Mouse (Mus musculus): Measurements from ENCODE around the gene Fxyd4. TPM values are rescaled to one million over a fixed set of nuclear protein-coding genes. Genes with fewer than 3 reads are reported as not detected.
A peak's percentile ranks its signal among the peaks of the same experiment; 100 is the strongest.

The Fxyd4 gene
- polyA plus RNA-seq, 1 experiment from 2014 or later = 77.7 TPM

DNA sequence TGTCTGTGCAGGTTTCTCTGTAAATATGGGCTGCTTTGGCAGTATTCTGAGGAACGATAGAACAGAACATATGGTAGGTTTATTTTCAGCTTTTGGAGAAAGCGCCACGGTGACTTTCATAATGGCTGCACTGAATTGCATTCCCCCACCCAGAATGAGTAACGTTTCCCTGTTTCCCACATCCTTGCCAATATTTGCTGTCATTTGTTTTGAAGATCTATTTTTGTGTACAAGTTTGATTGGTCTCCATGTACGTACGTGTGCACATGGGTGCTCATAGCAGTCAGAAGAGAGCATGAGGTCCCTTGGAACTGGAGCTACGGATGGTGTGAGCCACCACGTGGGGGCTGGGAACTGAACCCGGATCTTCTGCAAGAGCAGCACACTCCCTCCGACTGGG, 1.5 kb upstream of the Fxyd4 start:
- ATAC-seq (ENCODE audit: low FRiP score, low TSS enrichment) = no peak
- H3K36me3 ChIP-seq (ENCODE audit: control insufficient read depth, insufficient read depth, low read length) = no peaks in the 10 kb centered on the region
- no peak overlapping the region for H3K4me3 ChIP-seq (ENCODE audit: low read length)
- H3K27ac ChIP-seq (ENCODE audit: low read depth, low read length) = no peak overlapping the region
- H3K4me2 ChIP-seq (replicated peaks; ENCODE audit: low read depth, low read length) = no peak overlapping the region
- H3K9me3 ChIP-seq (ENCODE audit: control insufficient read depth, low read length) = no peaks in the 10 kb centered on the region
- no peaks in the 10 kb centered on the region for H3K27me3 ChIP-seq (ENCODE audit: control insufficient read depth, insufficient read depth, low read length)
- H3K9ac ChIP-seq (ENCODE audit: low read depth, low read length) = no peak overlapping the region
- 85% methylated on average over 10 of the region's 10 CpGs for WGBS
- H3K4me1 ChIP-seq (ENCODE audit: control insufficient read depth, insufficient read depth, low read length) = no peaks in the 10 kb centered on the region

DNA sequence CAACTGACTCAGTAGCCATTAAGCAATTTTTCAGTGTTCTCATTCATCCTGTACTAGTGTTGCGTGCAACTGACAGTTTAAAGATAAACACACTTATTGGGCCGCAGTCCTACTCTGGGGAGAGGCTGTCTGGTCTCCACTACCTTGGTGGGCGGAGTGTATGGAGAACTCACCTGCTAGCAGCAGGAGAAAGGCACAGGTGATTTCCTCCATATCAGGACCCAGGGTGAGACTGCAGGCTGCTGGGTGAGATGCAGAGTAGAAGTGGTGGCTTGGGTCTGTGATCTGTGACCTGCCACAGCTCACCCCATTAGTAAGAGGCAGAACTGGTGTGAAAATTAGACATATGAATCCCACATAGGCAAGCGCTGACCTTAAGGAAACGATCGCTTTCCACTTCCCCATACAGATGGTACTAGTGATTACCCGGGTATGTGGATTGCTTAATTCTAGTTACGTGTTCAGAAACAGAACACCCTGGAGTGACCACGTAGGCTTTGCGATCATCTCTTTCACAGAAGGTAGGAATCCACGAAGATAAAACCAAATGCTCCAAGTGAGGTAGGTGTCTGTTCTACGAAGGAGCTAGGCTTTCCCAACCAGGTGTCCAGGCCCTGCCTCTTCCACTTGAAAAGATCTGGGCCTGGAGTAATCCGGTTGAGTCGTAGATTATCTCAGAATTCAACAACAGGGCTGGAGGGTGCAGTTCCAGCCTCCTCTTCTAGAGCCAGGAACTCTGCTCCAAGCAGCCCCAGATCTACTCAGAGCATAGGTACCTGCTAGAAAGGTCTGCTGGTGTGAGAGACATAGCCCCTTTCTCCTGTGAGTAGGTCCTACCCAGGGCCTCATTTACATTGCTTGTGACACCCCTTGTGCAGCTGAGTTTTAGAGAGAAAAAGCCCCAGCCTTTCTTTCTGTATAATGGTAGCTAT, 1.5 kb downstream of the Fxyd4 start:
- no peak overlapping the region for H3K4me3 ChIP-seq (ENCODE audit: low read length)
- H3K9ac ChIP-seq (ENCODE audit: low read depth, low read length) = no peak overlapping the region

DNA sequence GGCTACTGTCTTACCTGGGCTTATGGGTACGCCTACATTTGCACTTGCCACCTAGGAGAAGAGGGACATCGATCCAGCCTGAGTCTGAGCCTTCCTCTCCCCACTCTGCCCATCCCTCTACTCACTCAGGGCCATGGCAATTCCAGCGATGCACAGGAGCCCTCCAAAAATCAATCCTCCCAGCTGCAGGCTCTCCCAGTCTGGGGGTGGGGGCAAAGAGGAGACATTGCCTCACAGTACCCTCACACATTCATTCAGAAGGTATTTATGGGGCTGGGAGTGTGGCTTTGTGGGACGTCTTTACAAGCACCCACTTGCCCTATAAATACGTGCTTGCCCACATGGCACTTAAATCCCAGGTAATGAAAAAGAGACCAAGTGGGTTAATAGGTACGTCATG, 3.2 kb downstream of the Fxyd4 start:
- no peaks in the 10 kb centered on the region for H3K9me3 ChIP-seq (ENCODE audit: control insufficient read depth, low read length)
- H3K27ac ChIP-seq (ENCODE audit: low read depth, low read length) = no peak overlapping the region
- peaks cover 12% of the 10 kb centered on the region; the same call in 1 of the 2 replicates for H3K36me3 ChIP-seq (ENCODE audit: control insufficient read depth, insufficient read depth, low read length)
- WGBS = 80% methylated on average over 6 of the region's 6 CpGs
- H3K4me1 ChIP-seq (ENCODE audit: control insufficient read depth, insufficient read depth, low read length) = no peaks in the 10 kb centered on the region
- no peak overlapping the region for H3K4me3 ChIP-seq (ENCODE audit: low read length)
- H3K9ac ChIP-seq (ENCODE audit: low read depth, low read length) = no peak overlapping the region
- no peak for ATAC-seq (ENCODE audit: low FRiP score, low TSS enrichment)
- no peak overlapping the region for H3K4me2 ChIP-seq (replicated peaks; ENCODE audit: low read depth, low read length)
- H3K27me3 ChIP-seq (ENCODE audit: control insufficient read depth, insufficient read depth, low read length) = no peaks in the 10 kb centered on the region

More for the DNA sequence above, 1.5 kb downstream of the Fxyd4 start:
- Histone ChIP-seq H3K27ac (ENCODE audit: low read depth, low read length) (no peak overlapping the region), H3K27me3 (ENCODE audit: control insufficient read depth, insufficient read depth, low read length) (no peaks in the 10 kb centered on the region), H3K4me2 (replicated peaks; ENCODE audit: low read depth, low read length) (0 out of 2 replicates have a peak overlapping the region, but pooled peaks have one; percentile 8), H3K4me1 (ENCODE audit: control insufficient read depth, insufficient read depth, low read length) (no peaks in the 10 kb centered on the region), H3K9me3 (ENCODE audit: control insufficient read depth, low read length) (no peaks in the 10 kb centered on the region), H3K36me3 (ENCODE audit: control insufficient read depth, insufficient read depth, low read length) (no peaks in the 10 kb centered on the region)
- no peak for ATAC-seq (ENCODE audit: low FRiP score, low TSS enrichment)
- WGBS = 87% methylated on average over 14 of the region's 14 CpGs

DNA sequence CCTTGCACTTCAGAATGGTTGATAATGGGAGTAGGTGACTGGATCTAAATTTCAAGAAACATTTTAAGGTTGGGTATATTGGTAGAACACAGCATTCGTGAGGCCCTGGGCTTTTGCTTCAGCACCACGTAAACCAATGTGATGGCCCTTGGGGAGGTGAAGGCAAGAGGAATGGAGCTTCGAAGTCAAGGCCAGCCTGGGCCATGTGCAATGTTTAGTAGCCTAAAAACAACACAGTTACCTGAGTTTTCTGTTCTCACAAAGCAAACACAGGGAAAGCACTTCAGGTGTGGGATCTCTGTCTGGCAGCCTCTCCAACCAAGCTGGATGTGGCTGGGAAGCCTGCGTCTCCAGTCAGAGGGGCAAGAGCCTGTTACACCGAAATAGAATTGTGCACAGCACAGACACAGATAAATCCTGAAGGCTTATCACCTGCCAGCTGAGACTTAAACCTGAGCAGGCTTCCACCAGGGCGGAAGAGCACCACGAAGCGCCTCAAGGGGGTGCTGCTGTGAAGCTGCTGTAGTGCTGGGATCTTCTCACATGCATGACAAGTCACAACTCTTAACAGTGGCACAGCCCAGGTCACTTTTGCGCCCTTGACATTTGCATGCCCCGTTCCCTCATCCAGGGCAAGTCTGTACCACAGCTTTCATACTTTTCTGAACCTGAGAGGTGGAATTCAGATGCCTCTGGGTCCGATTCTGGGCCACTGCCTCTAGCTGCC, 5.0 kb downstream of the Fxyd4 start:
- peaks cover 28% of the 10 kb centered on the region for H3K36me3 ChIP-seq (ENCODE audit: control insufficient read depth, insufficient read depth, low read length)
- peak; percentile 41; the same call in 1 of the 2 replicates for ATAC-seq (ENCODE audit: low FRiP score, low TSS enrichment)
- H3K27ac ChIP-seq (ENCODE audit: low read depth, low read length) = no peak overlapping the region
- no peaks in the 10 kb centered on the region for H3K4me1 ChIP-seq (ENCODE audit: control insufficient read depth, insufficient read depth, low read length)
- H3K27me3 ChIP-seq (ENCODE audit: control insufficient read depth, insufficient read depth, low read length) = no peaks in the 10 kb centered on the region
- H3K4me3 ChIP-seq (ENCODE audit: low read length) = no peak overlapping the region
- H3K9ac ChIP-seq (ENCODE audit: low read depth, low read length) = no peak overlapping the region
- 52% methylated on average over 11 of the region's 11 CpGs for WGBS
- H3K9me3 ChIP-seq (ENCODE audit: control insufficient read depth, low read length) = no peaks in the 10 kb centered on the region
- no peak overlapping the region for H3K4me2 ChIP-seq (replicated peaks; ENCODE audit: low read depth, low read length)

DNA sequence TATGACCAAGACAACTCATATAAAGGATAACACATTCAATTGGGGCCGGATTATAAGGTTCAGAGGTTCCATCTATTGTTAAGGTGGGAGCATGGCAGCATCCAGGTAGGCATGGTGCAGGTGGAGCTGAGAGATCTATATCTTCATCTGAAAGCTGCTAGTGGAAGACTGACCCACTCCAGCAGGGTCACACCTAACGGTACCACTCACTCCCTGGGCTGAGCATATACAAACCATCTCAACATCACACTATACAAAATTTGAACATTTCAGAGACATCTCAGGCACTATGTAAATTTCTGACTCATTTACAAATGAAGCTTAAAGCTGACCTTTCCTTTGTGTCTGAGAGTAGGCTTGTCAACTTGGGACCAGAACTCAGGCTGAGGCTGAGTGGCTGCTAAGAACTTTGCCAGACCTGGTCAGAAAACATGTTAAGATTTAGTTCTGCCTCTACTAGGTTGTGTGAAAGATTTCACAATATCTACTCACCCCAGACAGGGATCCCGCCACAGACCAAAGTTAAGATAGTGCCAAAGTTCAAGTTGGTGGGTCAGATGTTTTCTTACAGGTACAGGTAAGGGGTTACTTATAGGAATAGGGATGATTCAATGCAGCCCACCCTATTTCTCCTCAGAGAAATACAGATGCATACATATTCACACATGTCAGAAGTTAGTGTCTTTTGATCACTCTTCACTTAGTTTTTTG, 7.4 kb downstream of the Fxyd4 start:
- Histone ChIP-seq H3K4me1 (ENCODE audit: control insufficient read depth, insufficient read depth, low read length) (no peaks in the 10 kb centered on the region), H3K27ac (ENCODE audit: low read depth, low read length) (no peak overlapping the region), H3K36me3 (ENCODE audit: control insufficient read depth, insufficient read depth, low read length) (peaks cover 44% of the 10 kb centered on the region), H3K4me3 (ENCODE audit: low read length) (no peak overlapping the region), H3K4me2 (replicated peaks; ENCODE audit: low read depth, low read length) (no peak overlapping the region), H3K27me3 (ENCODE audit: control insufficient read depth, insufficient read depth, low read length) (no peaks in the 10 kb centered on the region), H3K9ac (ENCODE audit: low read depth, low read length) (no peak overlapping the region), H3K9me3 (ENCODE audit: control insufficient read depth, low read length) (no peaks in the 10 kb centered on the region)
- ATAC-seq (ENCODE audit: low FRiP score, low TSS enrichment) = no peak
- WGBS = 93% methylated on average over 3 of the region's 3 CpGs

DNA sequence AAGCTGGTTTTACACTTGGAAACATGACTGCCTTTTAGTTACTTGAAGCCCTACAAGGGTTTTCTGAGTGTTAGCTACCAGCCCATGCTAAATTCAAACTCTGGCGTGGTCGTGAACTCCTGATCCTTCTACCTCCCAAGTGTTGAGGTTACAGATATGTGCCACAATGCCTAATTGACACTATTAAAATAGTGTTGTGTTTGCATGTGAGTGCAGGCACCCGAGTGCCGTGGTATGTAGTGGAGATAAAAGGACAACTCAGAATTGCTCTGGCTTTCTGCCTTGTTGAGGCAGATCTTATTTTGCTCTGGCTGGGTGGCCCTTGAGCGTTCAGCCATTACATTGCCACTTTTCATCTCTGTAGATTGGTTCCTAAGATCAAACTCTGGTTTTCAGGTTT, 8.7 kb downstream of the Fxyd4 start:
- H3K4me1 ChIP-seq (ENCODE audit: control insufficient read depth, insufficient read depth, low read length) = no peaks in the 10 kb centered on the region
- no peaks in the 10 kb centered on the region for H3K9me3 ChIP-seq (ENCODE audit: control insufficient read depth, low read length)
- ATAC-seq (ENCODE audit: low FRiP score, low TSS enrichment) = no peak
- WGBS = 90% methylated on average over 5 of the region's 5 CpGs
- H3K36me3 ChIP-seq (ENCODE audit: control insufficient read depth, insufficient read depth, low read length) = peaks cover 44% of the 10 kb centered on the region
- no peak overlapping the region for H3K4me3 ChIP-seq (ENCODE audit: low read length)
- no peak overlapping the region for H3K4me2 ChIP-seq (replicated peaks; ENCODE audit: low read depth, low read length)
- H3K27me3 ChIP-seq (ENCODE audit: control insufficient read depth, insufficient read depth, low read length) = no peaks in the 10 kb centered on the region
- no peak overlapping the region for H3K27ac ChIP-seq (ENCODE audit: low read depth, low read length)
- no peak overlapping the region for H3K9ac ChIP-seq (ENCODE audit: low read depth, low read length)

DNA sequence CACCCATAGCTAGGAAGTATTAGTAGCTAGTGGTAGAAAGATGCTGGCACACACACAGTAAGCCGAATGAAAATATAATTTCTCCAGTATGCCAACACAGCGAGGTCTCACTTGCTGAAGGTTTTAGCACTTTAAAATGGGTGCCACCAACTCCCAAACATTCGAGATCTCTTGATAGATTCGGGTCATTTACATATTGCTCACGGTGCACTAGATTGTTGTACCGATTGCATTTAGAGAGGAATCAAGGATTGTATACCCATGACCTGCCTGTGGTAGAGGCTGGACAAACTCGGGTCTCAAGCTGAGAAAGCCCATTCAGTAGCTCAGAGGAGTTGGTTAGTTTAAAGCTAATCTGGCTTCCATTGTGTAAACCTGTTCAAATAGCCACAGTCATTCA, 9.5 kb downstream of the Fxyd4 start:
- H3K27me3 ChIP-seq (ENCODE audit: control insufficient read depth, insufficient read depth, low read length) = no peaks in the 10 kb centered on the region
- H3K4me3 ChIP-seq (ENCODE audit: low read length) = no peak overlapping the region
- no peaks in the 10 kb centered on the region for H3K9me3 ChIP-seq (ENCODE audit: control insufficient read depth, low read length)
- H3K4me1 ChIP-seq (ENCODE audit: control insufficient read depth, insufficient read depth, low read length) = no peaks in the 10 kb centered on the region
- no peak overlapping the region for H3K27ac ChIP-seq (ENCODE audit: low read depth, low read length)
- no peak overlapping the region for H3K9ac ChIP-seq (ENCODE audit: low read depth, low read length)
- ATAC-seq (ENCODE audit: low FRiP score, low TSS enrichment) = no peak
- H3K4me2 ChIP-seq (replicated peaks; ENCODE audit: low read depth, low read length) = no peak overlapping the region
- WGBS = 87% methylated on average over 7 of the region's 7 CpGs
- H3K36me3 ChIP-seq (ENCODE audit: control insufficient read depth, insufficient read depth, low read length) = peaks cover 48% of the 10 kb centered on the region

DNA sequence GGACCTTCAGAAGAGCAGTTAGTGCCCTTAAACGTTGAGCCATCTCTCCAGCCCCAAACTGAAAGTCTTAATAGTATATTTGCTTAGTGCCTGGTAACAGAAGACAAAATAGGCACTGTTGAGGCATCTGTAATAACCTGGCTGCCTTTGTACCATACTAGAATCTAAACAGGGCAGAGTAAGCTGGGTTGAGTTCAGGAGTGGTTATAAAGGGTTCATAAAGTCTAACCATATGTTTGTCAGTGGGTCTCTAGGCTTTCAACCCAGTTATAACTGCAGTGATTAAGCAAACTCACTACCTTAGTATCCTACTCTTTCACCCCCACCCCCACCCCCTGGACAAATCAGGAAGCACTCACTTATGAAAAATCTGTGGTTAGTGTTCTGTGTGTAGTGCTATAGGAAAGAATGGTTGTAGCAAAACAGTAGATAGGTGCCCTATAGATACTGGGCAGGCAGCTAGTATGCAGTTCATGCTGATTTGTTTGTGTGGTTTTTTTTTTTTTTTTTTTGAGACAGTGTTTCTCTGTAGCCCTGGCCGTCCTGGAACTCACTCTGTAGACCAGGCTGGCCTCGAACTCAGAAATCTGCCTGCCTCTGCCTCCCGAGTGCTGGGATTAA, 10.5 kb downstream of the Fxyd4 start:
- Histone ChIP-seq H3K36me3 (ENCODE audit: control insufficient read depth, insufficient read depth, low read length) (peaks cover 56% of the 10 kb centered on the region), H3K27ac (ENCODE audit: low read depth, low read length) (no peak overlapping the region), H3K4me1 (ENCODE audit: control insufficient read depth, insufficient read depth, low read length) (no peaks in the 10 kb centered on the region), H3K4me3 (ENCODE audit: low read length) (no peak overlapping the region), H3K27me3 (ENCODE audit: control insufficient read depth, insufficient read depth, low read length) (no peaks in the 10 kb centered on the region), H3K4me2 (replicated peaks; ENCODE audit: low read depth, low read length) (no peak overlapping the region), H3K9ac (ENCODE audit: low read depth, low read length) (no peak overlapping the region), H3K9me3 (ENCODE audit: control insufficient read depth, low read length) (no peaks in the 10 kb centered on the region)
- no peak for ATAC-seq (ENCODE audit: low FRiP score, low TSS enrichment)
- WGBS = 81% methylated on average over 4 of the region's 4 CpGs

Data from kidney, embryonic 14.5 days (tissue).